Mouse (Mus musculus) limb, embryonic 13.5 days (tissue): ENCODE measurements around the gene Dusp3. TPM values are rescaled to one million over a fixed set of nuclear protein-coding genes. Genes with fewer than 3 reads are reported as not detected.
"Not testable (repeated sequence)": the region's sequence is repeated elsewhere in the genome, so short reads cannot be mapped to it uniquely, and the experiment has no call there.

Source experiments
- ATAC-seq: fragments of 200-750 bp; cut with Nextera tagmentation; 2 replicates; pipeline ENCODE4 v1.8.0; 2017; ENCODE audit warnings: low read depth, moderate number of reproducible peaks, moderate TSS enrichment; ENCODE audit not compliant: low FRiP score
- H3K27ac ChIP-seq: fragments of 300-500 bp; sonication (generic); 2 replicates; pipeline ENCODE4 v1.5.1; 2015; ENCODE audit warnings: inconsistent platforms, mild to moderate bottlenecking, moderate library complexity
- H3K27me3 ChIP-seq: fragments of 300-500 bp; sonication (generic); 2 replicates; pipeline ENCODE4 v1.6.1; 2015; ENCODE audit warnings: mild to moderate bottlenecking, inconsistent platforms
- H3K36me3 ChIP-seq: fragments of 300-500 bp; sonication (generic); 2 replicates; pipeline ENCODE4 v1.6.1; 2015; ENCODE audit warnings: inconsistent platforms, mild to moderate bottlenecking, moderate library complexity
- H3K4me1 ChIP-seq: fragments of 300-500 bp; sonication (generic); 2 replicates; pipeline ENCODE4 v1.6.1; 2015; ENCODE audit warnings: inconsistent platforms
- H3K4me2 ChIP-seq: fragments of 300-500 bp; sonication (generic); replicated peaks from 2 replicates; pipeline ENCODE4 v1.6.1; 2015; ENCODE audit warnings: inconsistent platforms, mild to moderate bottlenecking, moderate library complexity
- H3K4me3 ChIP-seq: fragments of 300-500 bp; sonication (generic); 2 replicates; pipeline ENCODE4 v1.5.1; 2015; ENCODE audit warnings: moderate library complexity, mild to moderate bottlenecking, inconsistent platforms
- H3K9ac ChIP-seq: fragments of 300-500 bp; sonication (generic); 2 replicates; pipeline ENCODE4 v1.6.1; 2015; ENCODE audit warnings: mild to moderate bottlenecking, inconsistent platforms
- H3K9me3 ChIP-seq: fragments of 300-500 bp; sonication (generic); 2 replicates; pipeline ENCODE4 v1.6.1; 2016; ENCODE audit warnings: inconsistent platforms
- WGBS: fragments of 180-500 bp; shearing (Covaris S2); methylation state at CpG from one replicate; pipeline ENCODE4 v1.1.7; 2015; 5-methylcytosine and 5-hydroxymethylcytosine counted together
- polyA plus RNA-seq: library from polyadenylated mRNA; unstranded; fragments of >200 nt; fragmentation: Nextera tagmentation; extraction: Ambion mirVana; gene quantifications from 2 replicates; pipeline ENCODE4 v1.2.1, GENCODE M21; 2015

Gene Dusp3
- polyA plus RNA-seq, 1 experiment from 2014 or later: 18.6 TPM

GRCm38 (mm10) chr11:101985990-101986389, 823 bp downstream of the Dusp3 start:
- Histone ChIP-seq H3K36me3 (peaks cover 5% of the 10 kb centered on the region; the same call in 1 of the 2 replicates), H3K27ac (no peak overlapping the region), H3K4me2 (peak overlapping the region; percentile 28; the same call in 1 of the 2 replicates), H3K4me3 (no peak overlapping the region), H3K27me3 (peaks cover 11% of the 10 kb centered on the region; the same call in 1 of the 2 replicates), H3K9ac (no peak overlapping the region), H3K4me1 (peaks cover 31% of the 10 kb centered on the region), H3K9me3 (no peaks in the 10 kb centered on the region)
- peak; percentile 58 for ATAC-seq
- WGBS: 4% methylated on average over 10 of the region's 10 CpGs

- 63% methylated on average over 6 of the region's 6 CpGs for WGBS
- not testable (repeated sequence) for H3K4me3 ChIP-seq
Observed at GRCm38 (mm10) chr11:101985450-101985849, 1.4 kb downstream of the Dusp3 start.

GRCm38 (mm10) chr11:101984054-101985025, 2.5 kb downstream of the Dusp3 start, which contains the start of gene Cfap97d1:
Gene Cfap97d1, plus strand, starts transcription at chr11:101984279.
- H3K4me3 ChIP-seq: peak within 1 kb of the TSS; percentile 74
- peak within 1 kb of the TSS; percentile 99 for H3K4me2 ChIP-seq
- peak within 1 kb of the TSS; percentile 72 for H3K9ac ChIP-seq
- under 1% methylated on average over 71 of the region's 71 CpGs for WGBS
- peak; percentile 80 for ATAC-seq
- H3K27ac ChIP-seq: 0 out of 2 replicates have a peak within 1 kb of the TSS, but pooled peaks have one; percentile 15
- peaks cover 9% of the 10 kb centered on the region; the same call in 1 of the 2 replicates for H3K36me3 ChIP-seq
- peaks cover 11% of the 10 kb centered on the region; the same call in 1 of the 2 replicates for H3K27me3 ChIP-seq
- no peaks in the 10 kb centered on the region for H3K9me3 ChIP-seq
- H3K4me1 ChIP-seq: peaks cover 31% of the 10 kb centered on the region

More at GRCm38 (mm10) chr11:101985450-101985849, 1.4 kb downstream of the Dusp3 start:
- H3K27ac ChIP-seq, ATAC-seq, H3K9ac ChIP-seq, H3K9me3 ChIP-seq, H3K36me3 ChIP-seq: not testable (repeated sequence)
- H3K27me3 ChIP-seq: peaks cover 11% of the 10 kb centered on the region; the same call in 1 of the 2 replicates
- peak overlapping the region; percentile 99 for H3K4me2 ChIP-seq
- H3K4me1 ChIP-seq: peaks cover 31% of the 10 kb centered on the region

- Histone ChIP-seq H3K36me3 (peaks cover 9% of the 10 kb centered on the region; the same call in 1 of the 2 replicates), H3K9me3 (no peaks in the 10 kb centered on the region), H3K4me1 (peaks cover 31% of the 10 kb centered on the region), H3K27ac (no peak overlapping the region), H3K27me3 (peaks cover 11% of the 10 kb centered on the region; the same call in 1 of the 2 replicates), H3K4me2 (peak overlapping the region; percentile 99), H3K9ac (no peak overlapping the region), H3K4me3 (peak overlapping the region; percentile 74)
- WGBS: 74% methylated on average over 10 of the region's 10 CpGs
- no peak for ATAC-seq
Observed at GRCm38 (mm10) chr11:101983431-101983921, 3.3 kb downstream of the Dusp3 start.

- 54% methylated on average over 6 of the region's 6 CpGs for WGBS
- no peak overlapping the region for H3K9ac ChIP-seq
- H3K27me3 ChIP-seq: peaks cover 11% of the 10 kb centered on the region; the same call in 1 of the 2 replicates
- H3K4me2 ChIP-seq: peak overlapping the region; percentile 99
- H3K36me3 ChIP-seq: peaks cover 9% of the 10 kb centered on the region; the same call in 1 of the 2 replicates
- no peak overlapping the region for H3K27ac ChIP-seq
- peak overlapping the region; percentile 74; the same call in 1 of the 2 replicates for H3K4me3 ChIP-seq
- H3K4me1 ChIP-seq: peaks cover 31% of the 10 kb centered on the region
- ATAC-seq: no peak
- H3K9me3 ChIP-seq: no peaks in the 10 kb centered on the region
Observed at GRCm38 (mm10) chr11:101982981-101983411, 3.8 kb downstream of the Dusp3 start.

- Histone ChIP-seq H3K9me3 (no peaks in the 10 kb centered on the region), H3K9ac (no peak overlapping the region), H3K4me3 (no peak overlapping the region), H3K4me2 (no peak overlapping the region), H3K27me3 (peaks cover 6% of the 10 kb centered on the region; the same call in 1 of the 2 replicates), H3K36me3 (peaks cover 9% of the 10 kb centered on the region; the same call in 1 of the 2 replicates), H3K27ac (no peak overlapping the region), H3K4me1 (peaks cover 31% of the 10 kb centered on the region)
- WGBS: 88% methylated on average over 12 of the region's 12 CpGs
- ATAC-seq: no peak
Observed at GRCm38 (mm10) chr11:101981850-101982249, 5.0 kb downstream of the Dusp3 start.

GRCm38 (mm10) chr11:101980603-101981157, 6.1 kb downstream of the Dusp3 start:
- no peak for ATAC-seq
- Histone ChIP-seq H3K36me3 (peaks cover 9% of the 10 kb centered on the region; the same call in 1 of the 2 replicates), H3K9ac (no peak overlapping the region), H3K4me2 (no peak overlapping the region), H3K9me3 (no peaks in the 10 kb centered on the region), H3K4me1 (peaks cover 23% of the 10 kb centered on the region), H3K4me3 (no peak overlapping the region), H3K27ac (no peak overlapping the region), H3K27me3 (peaks cover 4% of the 10 kb centered on the region; the same call in 1 of the 2 replicates)
- 81% methylated on average over 9 of the region's 9 CpGs for WGBS

- peaks cover 16% of the 10 kb centered on the region for H3K4me1 ChIP-seq
- no peaks in the 10 kb centered on the region for H3K27me3 ChIP-seq
- H3K9ac ChIP-seq: no peak overlapping the region
- ATAC-seq: no peak
- H3K36me3 ChIP-seq: peaks cover 9% of the 10 kb centered on the region; the same call in 1 of the 2 replicates
- H3K27ac ChIP-seq: no peak overlapping the region
- H3K9me3 ChIP-seq: no peaks in the 10 kb centered on the region
- H3K4me3 ChIP-seq: no peak overlapping the region
- 81% methylated on average over 5 of the region's 5 CpGs for WGBS
- H3K4me2 ChIP-seq: no peak overlapping the region
Observed at GRCm38 (mm10) chr11:101979140-101979539, 7.7 kb downstream of the Dusp3 start.

GRCm38 (mm10) chr11:101976949-101977348, 9.9 kb downstream of the Dusp3 start:
- WGBS: 91% methylated on average over 7 of the region's 7 CpGs

GRCm38 (mm10) chr11:101974923-101975322, 11.9 kb downstream of the Dusp3 start:
- Histone ChIP-seq H3K9ac (no peak overlapping the region), H3K27ac (no peak overlapping the region), H3K9me3 (no peaks in the 10 kb centered on the region), H3K4me2 (no peak overlapping the region), H3K4me3 (no peak overlapping the region), H3K4me1 (peaks cover 15% of the 10 kb centered on the region), H3K27me3 (no peaks in the 10 kb centered on the region), H3K36me3 (no peaks in the 10 kb centered on the region)
- 45% methylated on average over 9 of the region's 9 CpGs for WGBS
- no peak for ATAC-seq

More at GRCm38 (mm10) chr11:101976949-101977348, 9.9 kb downstream of the Dusp3 start:
- H3K27ac ChIP-seq: no peak overlapping the region
- ATAC-seq: no peak
- no peaks in the 10 kb centered on the region for H3K9me3 ChIP-seq
- H3K27me3 ChIP-seq: no peaks in the 10 kb centered on the region
- H3K36me3 ChIP-seq: peaks cover 9% of the 10 kb centered on the region; the same call in 1 of the 2 replicates
- no peak overlapping the region for H3K9ac ChIP-seq
- H3K4me2 ChIP-seq: no peak overlapping the region
- H3K4me1 ChIP-seq: peaks cover 15% of the 10 kb centered on the region
- H3K4me3 ChIP-seq: no peak overlapping the region

- no peak for ATAC-seq
- no peaks in the 10 kb centered on the region for H3K9me3 ChIP-seq
- 27% methylated on average over 6 of the region's 6 CpGs for WGBS
- H3K9ac ChIP-seq: no peak overlapping the region
- no peaks in the 10 kb centered on the region for H3K36me3 ChIP-seq
- H3K4me1 ChIP-seq: peaks cover 15% of the 10 kb centered on the region
- H3K27me3 ChIP-seq: no peaks in the 10 kb centered on the region
- no peak overlapping the region for H3K27ac ChIP-seq
- no peak overlapping the region for H3K4me2 ChIP-seq
- no peak overlapping the region for H3K4me3 ChIP-seq
Observed at GRCm38 (mm10) chr11:101974181-101974580, 12.6 kb downstream of the Dusp3 start.
